8 mouse cellular contexts compared by ENCODE assay signal in genomic region chr17:5377930-5378310, GRCm38 (mm10). TPM values are rescaled to one million over a fixed set of nuclear protein-coding genes. Genes with fewer than 3 reads are reported as not detected.
A peak's percentile ranks its signal among the peaks of the same experiment; 100 is the strongest.
DNase-seq lines count a peak whose midpoint lies in the region; ATAC-seq lines count a peak whose summit lies in the region.

No protein-coding gene starts in this region.

- peak; percentile 38 for DNase-seq in A20 (ENCODE audit: low read depth, low spot score)
- DNase-seq in embryo, embryonic 9.5 days (ENCODE audit: extremely low spot score) = peak; percentile 25
- DNase-seq in kidney, postnatal 4 days = peak; percentile 75
- peak; percentile 60 for DNase-seq in thymus, postnatal 25 days
- DNase-seq in layer of hippocampus, adult 8-10 months (ENCODE audit: low spot score in 2 of 2) = no peak
- no peak for DNase-seq in left cerebral cortex, adult 11 months (ENCODE audit: low spot score)

- no peak overlapping the region for H3K27ac ChIP-seq in forebrain, embryonic 13.5 days
- H3K27ac ChIP-seq in forebrain, embryonic 16.5 days (ENCODE audit: low read length) = no peak overlapping the region

- H3K4me2 ChIP-seq in forebrain, embryonic 13.5 days = peak overlapping the region; percentile 27
- H3K4me2 ChIP-seq in forebrain, embryonic 16.5 days (ENCODE audit: low read length) = no peak overlapping the region

- no peak overlapping the region for H3K4me3 ChIP-seq in forebrain, embryonic 13.5 days
- no peak overlapping the region for H3K4me3 ChIP-seq in forebrain, embryonic 16.5 days (replicated peaks; ENCODE audit: low read length)

- no peak for ATAC-seq in forebrain, embryonic 13.5 days
- no peak for ATAC-seq in forebrain, embryonic 16.5 days

- no peaks in the 10 kb centered on the region for H3K36me3 ChIP-seq in forebrain, embryonic 13.5 days (ENCODE audit: poor library complexity, severe bottlenecking)
- H3K36me3 ChIP-seq in forebrain, embryonic 16.5 days (ENCODE audit: control insufficient read depth, insufficient read depth) = no peaks in the 10 kb centered on the region

- H3K4me1 ChIP-seq in forebrain, embryonic 13.5 days = peaks cover 14% of the 10 kb centered on the region
- peaks cover 13% of the 10 kb centered on the region for H3K4me1 ChIP-seq in forebrain, embryonic 16.5 days (replicated peaks; ENCODE audit: control insufficient read depth, insufficient read depth, low read length)

- WGBS in forebrain, embryonic 13.5 days = 34% methylated on average over 7 of the region's 7 CpGs
- WGBS in forebrain, embryonic 16.5 days = 34% methylated on average over 7 of the region's 7 CpGs

- H3K27me3 ChIP-seq in forebrain, embryonic 13.5 days = no peaks in the 10 kb centered on the region
- no peaks in the 10 kb centered on the region for H3K27me3 ChIP-seq in forebrain, embryonic 16.5 days (replicated peaks; ENCODE audit: control insufficient read depth, insufficient read depth, low read length)

- no peak overlapping the region for H3K9ac ChIP-seq in forebrain, embryonic 13.5 days
- H3K9ac ChIP-seq in forebrain, embryonic 16.5 days (replicated peaks; ENCODE audit: low read depth, low read length) = no peak overlapping the region

- H3K9me3 ChIP-seq in forebrain, embryonic 13.5 days (replicated peaks) = no peaks in the 10 kb centered on the region
- H3K9me3 ChIP-seq in forebrain, embryonic 16.5 days (ENCODE audit: control insufficient read depth, low read length) = no peaks in the 10 kb centered on the region

RNA-seq across cellular contexts. Expression of gene Ldhal6b, which starts 40.6 kb away (rescaled TPM):
- polyA plus RNA-seq in forebrain, embryonic 13.5 days (2015; fragmentation: Nextera tagmentation; extraction: Ambion mirVana) = 0.11 TPM in 1 of 2 replicates, not detected in the other
- polyA plus RNA-seq in forebrain, embryonic 16.5 days (2015; fragmentation: Nextera tagmentation; extraction: Ambion mirVana) = not detected in 2 replicates
- total RNA-seq in layer of hippocampus, adult 8-10 months (2022) = 1 to 10 TPM; 1.5 to 2.0 (median 1.8) TPM

Comparison
In these comparisons a context has a peak if more than half of its experiments do, and no peak if none do; other contexts are left out.
1. DNase-seq: peak in A20 (single experiment), embryo, embryonic 9.5 days (single experiment), kidney, postnatal 4 days (2 of 2) and thymus, postnatal 25 days (single experiment); none in layer of hippocampus, adult 8-10 months (0 of 2) and left cerebral cortex, adult 11 months (single experiment).